Mouse (Mus musculus): Measurements from ENCODE around the gene Cela2a. TPM values are rescaled to one million over a fixed set of nuclear protein-coding genes. Genes with fewer than 3 reads are reported as not detected.

Gene Cela2a
- polyA plus RNA-seq, 1 experiment from 2014 or later: 0.61 TPM

DNA sequence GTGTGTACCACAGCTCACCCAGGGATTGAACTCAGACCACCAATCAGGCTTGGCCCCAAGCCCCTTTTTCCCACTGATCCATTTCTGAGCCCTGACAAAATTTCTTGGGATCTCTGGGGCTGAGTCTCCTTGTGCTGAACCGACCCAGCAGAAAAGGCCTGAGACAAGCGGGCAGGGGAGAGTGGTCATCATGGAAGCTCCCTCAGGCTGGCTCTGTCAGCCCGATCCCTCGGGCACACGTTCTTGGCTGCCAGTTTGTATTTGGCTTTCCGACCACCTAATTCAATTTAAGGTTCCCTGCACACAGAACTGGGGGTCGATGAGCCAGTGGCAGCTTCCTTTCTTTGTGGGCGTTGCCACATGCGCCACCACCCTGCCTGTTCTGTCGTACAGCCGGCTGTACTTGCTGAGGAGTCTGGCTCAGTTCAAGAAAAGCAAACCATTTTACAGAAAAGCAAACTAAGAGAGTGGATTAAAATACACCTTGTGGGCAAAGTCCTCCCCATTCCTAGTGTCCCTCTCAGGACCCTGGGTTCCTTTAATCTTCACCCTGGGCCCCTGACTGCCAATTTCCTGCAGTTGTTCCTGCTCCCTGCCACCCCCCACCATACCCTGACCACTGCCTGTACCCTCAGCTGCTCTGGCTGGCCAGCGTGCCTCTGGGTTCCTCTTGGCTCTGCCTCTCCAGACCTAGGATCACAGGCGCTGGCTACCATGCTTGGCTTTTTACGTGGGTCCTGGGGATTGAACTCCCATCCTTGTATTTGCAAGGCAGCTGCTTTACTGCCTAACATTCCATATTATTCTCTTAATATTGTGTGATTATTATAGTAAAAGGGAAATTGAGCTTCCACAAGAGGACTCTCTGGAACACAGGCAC, 8.9 kb downstream of the Cela2a start:
- ATAC-seq (no peak), DNase-seq (no peak)
- no peaks in the 10 kb centered on the region for H3K9me3 ChIP-seq (ENCODE audit: low read length)
- no peak for TF ChIP-seq CTCF (IDR thresholded peaks at IDR 0.05; ENCODE audit: low read depth)
- TF ChIP-seq EP300 (IDR thresholded peaks at IDR 0.05; ENCODE audit: low read depth): no peak
- peaks cover 20% of the 10 kb centered on the region for H3K36me3 ChIP-seq (replicated peaks; ENCODE audit: insufficient read depth, low read length)
- no peak overlapping the region for H3K9ac ChIP-seq (replicated peaks)
- no peaks in the 10 kb centered on the region for H3K4me1 ChIP-seq (ENCODE audit: insufficient read depth)
- no peak overlapping the region for H3K4me3 ChIP-seq (ENCODE audit: low read depth, low read length)
- 52% methylated on average over 14 of the region's 14 CpGs for WGBS (ENCODE audit: insufficient replicate concordance)
- H3K27ac ChIP-seq (ENCODE audit: low read depth): no peak overlapping the region
- no peaks in the 10 kb centered on the region for H3K27me3 ChIP-seq (ENCODE audit: insufficient read depth, low read length)
- H3K4me2 ChIP-seq (ENCODE audit: low read depth, low read length): no peak overlapping the region

DNA sequence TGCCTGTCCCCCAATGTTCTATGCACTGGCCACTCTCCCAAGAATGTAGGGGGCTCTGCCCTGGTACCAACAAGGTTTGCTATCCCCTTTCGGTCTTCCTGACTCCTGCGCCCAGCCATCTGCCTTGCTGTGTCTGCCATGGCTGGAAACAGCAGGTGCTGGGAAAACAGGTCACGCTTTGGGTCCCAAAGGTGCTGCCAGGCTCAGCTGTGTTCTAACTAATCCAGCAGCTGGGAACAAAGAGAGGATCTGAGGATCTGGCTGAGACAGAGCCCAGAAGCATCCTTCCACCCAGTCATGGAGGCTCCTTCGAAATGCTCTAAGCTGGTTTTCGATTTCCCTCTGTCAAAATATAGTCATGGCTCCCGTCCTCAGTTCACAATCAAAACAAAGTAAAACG, 9.7 kb downstream of the Cela2a start:
- H3K4me2 ChIP-seq (ENCODE audit: low read depth, low read length): no peak overlapping the region
- no peak overlapping the region for H3K9ac ChIP-seq (replicated peaks)
- H3K4me3 ChIP-seq (ENCODE audit: low read depth, low read length): no peak overlapping the region
- ATAC-seq: no peak
- no peak for DNase-seq
- H3K27me3 ChIP-seq (ENCODE audit: insufficient read depth, low read length): no peaks in the 10 kb centered on the region
- WGBS (ENCODE audit: insufficient replicate concordance): 91% methylated on average over 7 of the region's 7 CpGs
- TF ChIP-seq EP300 (IDR thresholded peaks at IDR 0.05; ENCODE audit: low read depth): no peak
- peaks cover 27% of the 10 kb centered on the region for H3K36me3 ChIP-seq (replicated peaks; ENCODE audit: insufficient read depth, low read length)
- no peak overlapping the region for H3K27ac ChIP-seq (ENCODE audit: low read depth)
- H3K9me3 ChIP-seq (ENCODE audit: low read length): no peaks in the 10 kb centered on the region
- no peaks in the 10 kb centered on the region for H3K4me1 ChIP-seq (ENCODE audit: insufficient read depth)

DNA sequence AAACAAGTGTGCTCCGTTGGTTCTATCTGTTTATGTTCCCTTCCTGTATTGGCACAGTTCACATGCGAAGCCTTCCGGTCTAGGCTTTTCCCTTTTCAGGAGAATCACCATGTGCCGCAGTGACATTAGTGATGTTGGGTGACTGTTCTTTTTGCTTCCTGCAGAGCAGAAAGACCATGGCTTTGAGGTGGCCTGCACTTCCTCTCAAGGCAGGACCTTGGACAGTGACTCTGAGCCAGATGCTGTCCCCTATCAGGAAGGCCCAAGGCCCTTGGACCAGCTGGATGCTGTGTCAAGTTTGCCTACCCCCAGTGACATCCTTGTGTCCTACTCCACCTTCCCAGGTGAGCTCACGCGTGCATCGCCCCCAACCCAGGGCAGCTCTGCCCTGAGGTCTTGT, 14.6 kb downstream of the Cela2a start:
- 94% methylated on average over 7 of the region's 7 CpGs for WGBS (ENCODE audit: insufficient replicate concordance)
- DNase-seq (no peak), ATAC-seq (no peak)
- Histone ChIP-seq H3K9ac (replicated peaks) (no peak overlapping the region), H3K27me3 (ENCODE audit: insufficient read depth, low read length) (no peaks in the 10 kb centered on the region), H3K27ac (ENCODE audit: low read depth) (no peak overlapping the region), H3K4me2 (ENCODE audit: low read depth, low read length) (no peak overlapping the region), H3K9me3 (ENCODE audit: low read length) (no peaks in the 10 kb centered on the region), H3K4me1 (ENCODE audit: insufficient read depth) (no peaks in the 10 kb centered on the region), H3K4me3 (ENCODE audit: low read depth, low read length) (no peak overlapping the region), H3K36me3 (replicated peaks; ENCODE audit: insufficient read depth, low read length) (peaks cover 72% of the 10 kb centered on the region)
- TF ChIP-seq EP300 (IDR thresholded peaks at IDR 0.05; ENCODE audit: low read depth) (no peak), CTCF (IDR thresholded peaks at IDR 0.05; ENCODE audit: low read depth) (no peak)

DNA sequence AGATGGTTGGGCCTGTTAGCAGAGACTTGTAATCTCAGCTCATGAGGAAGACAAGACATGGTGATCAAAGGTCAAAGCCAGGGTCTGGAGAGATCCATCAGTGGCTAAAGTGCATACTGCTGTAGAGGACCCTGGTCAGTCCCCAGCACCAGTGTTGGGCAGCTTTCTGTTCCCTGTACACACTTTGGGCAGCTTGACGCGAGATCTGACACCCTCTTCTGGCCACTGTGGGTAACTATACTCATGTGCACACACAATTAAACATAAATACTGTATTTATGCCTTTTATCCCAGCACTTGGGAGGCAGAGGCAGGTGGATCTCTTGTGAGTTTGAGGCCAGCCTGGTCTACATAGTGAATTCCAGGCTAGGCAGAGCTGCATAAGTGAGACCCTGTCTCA, 15.0 kb downstream of the Cela2a start:
- 98% methylated on average over 2 of the region's 2 CpGs for WGBS (ENCODE audit: insufficient replicate concordance)
- ATAC-seq (no peak), DNase-seq (no peak)
- Histone ChIP-seq H3K9me3 (ENCODE audit: low read length) (no peaks in the 10 kb centered on the region), H3K27ac (ENCODE audit: low read depth) (no peak overlapping the region), H3K4me1 (ENCODE audit: insufficient read depth) (no peaks in the 10 kb centered on the region), H3K4me2 (ENCODE audit: low read depth, low read length) (no peak overlapping the region), H3K4me3 (ENCODE audit: low read depth, low read length) (no peak overlapping the region), H3K27me3 (ENCODE audit: insufficient read depth, low read length) (no peaks in the 10 kb centered on the region), H3K9ac (replicated peaks) (no peak overlapping the region), H3K36me3 (replicated peaks; ENCODE audit: insufficient read depth, low read length) (peaks cover 75% of the 10 kb centered on the region)
- TF ChIP-seq EP300 (IDR thresholded peaks at IDR 0.05; ENCODE audit: low read depth) (no peak), CTCF (IDR thresholded peaks at IDR 0.05; ENCODE audit: low read depth) (peak; percentile 28; the same call in 1 of the 2 replicates)

DNA sequence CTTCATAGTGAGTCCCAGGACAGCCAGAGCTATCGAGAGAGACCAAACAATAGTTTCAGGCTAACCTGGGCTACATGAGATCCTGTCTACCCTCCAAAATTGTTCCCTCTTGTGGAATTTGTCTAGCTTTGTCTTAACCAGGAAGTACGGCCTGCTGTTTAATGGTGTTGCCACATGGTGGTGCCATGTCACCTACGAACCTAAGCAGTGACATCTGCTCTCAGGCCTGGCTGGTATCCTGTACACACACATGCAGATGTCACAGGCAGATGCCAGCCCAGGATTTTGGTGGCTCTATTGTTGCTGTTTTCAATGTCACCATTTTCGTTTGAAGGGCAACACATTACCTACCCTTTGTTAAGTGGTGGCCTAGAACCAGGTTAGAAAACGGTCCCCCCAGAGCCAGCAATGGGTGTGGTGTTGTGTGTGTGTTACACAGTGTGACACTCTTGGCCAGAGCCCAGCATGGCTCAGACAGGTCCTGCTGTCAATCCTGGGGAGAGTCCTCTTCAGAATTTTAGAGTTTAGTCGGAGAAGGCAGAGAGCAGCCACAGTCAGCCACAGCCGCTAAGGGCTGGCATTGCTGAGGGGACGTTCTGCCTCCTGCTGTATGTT, 16.0 kb downstream of the Cela2a start:
- no peak overlapping the region for H3K27ac ChIP-seq (ENCODE audit: low read depth)
- peaks cover 84% of the 10 kb centered on the region for H3K36me3 ChIP-seq (replicated peaks; ENCODE audit: insufficient read depth, low read length)
- TF ChIP-seq CTCF (IDR thresholded peaks at IDR 0.05; ENCODE audit: low read depth) (peak; percentile 84), EP300 (IDR thresholded peaks at IDR 0.05; ENCODE audit: low read depth) (no peak)
- H3K4me2 ChIP-seq (ENCODE audit: low read depth, low read length): no peak overlapping the region
- no peak overlapping the region for H3K9ac ChIP-seq (replicated peaks)
- WGBS (ENCODE audit: insufficient replicate concordance): 75% methylated on average over 8 of the region's 8 CpGs
- H3K4me3 ChIP-seq (ENCODE audit: low read depth, low read length): no peak overlapping the region
- H3K27me3 ChIP-seq (ENCODE audit: insufficient read depth, low read length): no peaks in the 10 kb centered on the region
- ATAC-seq (peak; percentile 65), DNase-seq (peak; percentile 58)
- H3K4me1 ChIP-seq (ENCODE audit: insufficient read depth): no peaks in the 10 kb centered on the region
- no peaks in the 10 kb centered on the region for H3K9me3 ChIP-seq (ENCODE audit: low read length)

DNA sequence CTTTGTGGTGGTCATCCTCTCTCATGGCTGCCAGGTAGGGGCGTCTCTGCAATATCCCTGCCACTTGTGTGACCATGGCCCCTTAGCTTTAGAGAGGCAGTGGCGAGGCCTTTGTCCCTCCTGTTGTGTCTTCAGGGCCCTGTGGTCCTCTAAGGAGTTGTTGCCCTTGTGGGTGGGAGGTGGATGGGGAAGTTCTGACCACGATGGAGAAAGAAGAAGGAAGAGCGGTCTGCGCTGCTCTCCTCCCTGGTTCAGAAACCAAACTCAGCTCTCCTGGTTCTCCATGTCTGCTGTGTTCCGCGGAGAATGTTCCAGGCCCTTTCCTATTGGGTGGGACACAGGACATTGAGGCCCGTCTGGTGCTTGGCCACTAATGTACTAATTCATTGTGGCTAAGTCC, 20.1 kb downstream of the Cela2a start:
- no peaks in the 10 kb centered on the region for H3K27me3 ChIP-seq (ENCODE audit: insufficient read depth, low read length)
- peaks cover 59% of the 10 kb centered on the region for H3K36me3 ChIP-seq (replicated peaks; ENCODE audit: insufficient read depth, low read length)
- no peaks in the 10 kb centered on the region for H3K9me3 ChIP-seq (ENCODE audit: low read length)
- no peaks in the 10 kb centered on the region for H3K4me1 ChIP-seq (ENCODE audit: insufficient read depth)
- H3K9ac ChIP-seq (replicated peaks): no peak overlapping the region
- no peak overlapping the region for H3K4me2 ChIP-seq (ENCODE audit: low read depth, low read length)
- WGBS (ENCODE audit: insufficient replicate concordance): 77% methylated on average over 8 of the region's 8 CpGs
- TF ChIP-seq CTCF (IDR thresholded peaks at IDR 0.05; ENCODE audit: low read depth) (no peak), EP300 (IDR thresholded peaks at IDR 0.05; ENCODE audit: low read depth) (no peak)
- H3K27ac ChIP-seq (ENCODE audit: low read depth): no peak overlapping the region
- no peak for ATAC-seq
- no peak for DNase-seq
- no peak overlapping the region for H3K4me3 ChIP-seq (ENCODE audit: low read depth, low read length)

Measured in liver, postnatal 0 days (tissue).